Mouse (Mus musculus) midbrain, embryonic 14.5 days (tissue): ENCODE data around the gene Grxcr1. TPM values are rescaled to one million over a fixed set of nuclear protein-coding genes. Genes with fewer than 3 reads are reported as not detected.

Experiments used
- ATAC-seq: fragments of 200-750 bp; cut with Nextera tagmentation; 2 replicates; pipeline ENCODE4 v1.8.0; 2017; ENCODE audit warnings: moderate number of reproducible peaks, moderate library complexity; ENCODE audit not compliant: low FRiP score, low TSS enrichment
- DNase-seq: peaks from one replicate; pipeline ENCODE4 v3.0.0-alpha.2; 2015
- H3K27ac ChIP-seq: fragments of 300-500 bp; sonication (generic); replicated peaks from 2 replicates; pipeline ENCODE4 v1.5.1; 2014; ENCODE audit warnings: mild to moderate bottlenecking, low read depth, low read length, moderate library complexity
- H3K27me3 ChIP-seq: fragments of 300-500 bp; sonication (generic); 2 replicates; pipeline ENCODE4 v1.6.1; 2014; ENCODE audit warnings: low read length, control low read depth, mixed read lengths; ENCODE audit not compliant: control insufficient read depth, insufficient read depth
- H3K36me3 ChIP-seq: fragments of 300-500 bp; sonication (generic); 2 replicates; pipeline ENCODE4 v1.6.1; 2014; ENCODE audit warnings: low read length, control low read depth; ENCODE audit not compliant: control insufficient read depth, insufficient read depth
- H3K4me1 ChIP-seq: fragments of 300-500 bp; sonication (generic); 2 replicates; pipeline ENCODE4 v1.6.1; 2014; ENCODE audit warnings: mild to moderate bottlenecking, antibody characterized with exemption, low read length, control low read depth; ENCODE audit not compliant: control insufficient read depth, insufficient read depth
- H3K4me2 ChIP-seq: fragments of 300-500 bp; sonication (generic); 2 replicates; pipeline ENCODE4 v1.6.1; 2014; ENCODE audit warnings: mild to moderate bottlenecking, low read length, moderate library complexity
- H3K4me3 ChIP-seq: fragments of 300-500 bp; sonication (generic); replicated peaks from 2 replicates; pipeline ENCODE4 v1.5.1; 2014; ENCODE audit warnings: low read depth, low read length
- H3K9ac ChIP-seq: fragments of 300-500 bp; sonication (generic); replicated peaks from 2 replicates; pipeline ENCODE4 v1.6.1; 2014; ENCODE audit warnings: mild to moderate bottlenecking, low read length, moderate library complexity
- H3K9me3 ChIP-seq: fragments of 300-500 bp; sonication (generic); 2 replicates; pipeline ENCODE4 v1.6.1; 2016; ENCODE audit warnings: low read length, control low read depth, mixed read lengths; ENCODE audit not compliant: control insufficient read depth
- WGBS: fragments of 180-500 bp; shearing (Covaris S2); extraction: QIAGEN DNeasy Blood & Tissue Kit; methylation state at CpG from one replicate; pipeline ENCODE4 v1.1.7; 2014; 5-methylcytosine and 5-hydroxymethylcytosine counted together
- polyA plus RNA-seq: library from polyadenylated mRNA; unstranded; fragments of >200 nt; fragmentation: Nextera tagmentation; extraction: Ambion mirVana; gene quantifications from 2 replicates; pipeline ENCODE4 v1.2.1, GENCODE M21; 2014

Grxcr1 gene
- polyA plus RNA-seq, 1 experiment from 2014 or later = not detected

DNA sequence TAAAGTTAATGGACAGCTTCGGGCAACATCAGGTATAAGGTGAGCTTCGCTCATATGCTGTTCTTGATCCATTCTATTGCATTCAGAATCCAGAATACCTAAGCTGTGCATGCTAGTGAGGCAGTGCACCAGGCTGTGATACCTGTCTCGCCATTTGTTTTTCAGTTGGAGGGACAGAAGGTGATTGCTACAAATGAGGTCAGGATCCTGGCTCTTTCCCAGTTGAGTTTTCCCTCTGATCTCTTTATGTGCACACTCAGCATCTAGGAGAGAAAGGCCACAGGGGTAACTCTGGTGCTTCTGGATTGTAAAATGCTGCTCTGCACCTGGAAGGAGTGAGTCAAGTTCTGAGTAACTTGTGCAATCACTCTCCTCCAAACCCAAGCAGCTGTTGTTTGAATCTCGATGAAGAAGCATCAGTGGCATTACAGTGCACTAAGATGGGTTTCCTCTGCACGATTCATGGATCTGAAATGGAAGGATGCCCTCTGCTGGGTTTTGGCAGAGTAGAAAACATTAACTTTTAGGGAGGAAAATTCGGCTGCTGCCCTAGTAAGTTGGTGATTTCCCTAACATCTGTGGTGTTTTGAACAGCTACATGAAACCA lies 80.9 kb downstream of the Grxcr1 start:
- H3K4me2 ChIP-seq = no peak overlapping the region
- H3K27me3 ChIP-seq = no peaks in the 10 kb centered on the region
- H3K36me3 ChIP-seq = no peaks in the 10 kb centered on the region
- H3K9me3 ChIP-seq = no peaks in the 10 kb centered on the region
- no peak overlapping the region for H3K4me3 ChIP-seq
- H3K4me1 ChIP-seq = no peaks in the 10 kb centered on the region
- no peak overlapping the region for H3K27ac ChIP-seq
- ATAC-seq (no peak), DNase-seq (peak; percentile 77)
- 58% methylated on average over 6 of the region's 6 CpGs for WGBS
- H3K9ac ChIP-seq = no peak overlapping the region

- peak; percentile 72 for DNase-seq
- ATAC-seq = no peak
- Histone ChIP-seq H3K9me3 (no peaks in the 10 kb centered on the region), H3K4me2 (no peak overlapping the region), H3K27ac (no peak overlapping the region), H3K36me3 (no peaks in the 10 kb centered on the region), H3K9ac (no peak overlapping the region), H3K4me3 (no peak overlapping the region), H3K27me3 (no peaks in the 10 kb centered on the region), H3K4me1 (no peaks in the 10 kb centered on the region)
- 49% methylated on average over 2 of the region's 2 CpGs for WGBS
These were observed 89.2 kb downstream of the Grxcr1 start for GRCm38 (mm10) chr5:68120880-68121279.

DNA sequence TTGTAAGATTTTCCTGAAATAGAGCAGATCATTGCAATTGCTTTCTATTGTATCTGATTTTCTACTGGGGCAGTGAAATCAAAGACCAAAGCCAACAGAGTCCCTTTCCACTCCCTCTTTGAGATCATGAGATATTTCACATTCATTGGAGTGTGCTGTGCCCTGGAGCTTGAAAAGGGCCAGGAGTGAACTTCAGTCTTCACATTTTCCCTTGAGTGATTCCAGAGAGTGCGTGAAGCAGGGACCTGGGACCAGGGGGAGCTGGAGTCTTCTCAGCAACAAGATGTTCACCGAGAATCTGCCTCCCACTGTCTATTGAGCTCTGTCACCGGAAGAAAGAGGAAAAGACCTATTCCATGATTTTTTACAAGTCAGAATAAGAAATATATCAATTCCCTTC lies 91.2 kb downstream of the Grxcr1 start:
- no peak overlapping the region for H3K27ac ChIP-seq
- no peaks in the 10 kb centered on the region for H3K27me3 ChIP-seq
- 62% methylated on average over 3 of the region's 3 CpGs for WGBS
- H3K4me2 ChIP-seq = no peak overlapping the region
- H3K9ac ChIP-seq = no peak overlapping the region
- DNase-seq (no peak), ATAC-seq (no peak)
- no peaks in the 10 kb centered on the region for H3K4me1 ChIP-seq
- no peak overlapping the region for H3K4me3 ChIP-seq
- H3K9me3 ChIP-seq = no peaks in the 10 kb centered on the region
- H3K36me3 ChIP-seq = no peaks in the 10 kb centered on the region

- H3K27me3 ChIP-seq = no peaks in the 10 kb centered on the region
- no peaks in the 10 kb centered on the region for H3K36me3 ChIP-seq
- 96% methylated on average over 1 of the region's 1 CpGs for WGBS
- no peaks in the 10 kb centered on the region for H3K9me3 ChIP-seq
- no peak for ATAC-seq
- no peak overlapping the region for H3K4me2 ChIP-seq
- no peaks in the 10 kb centered on the region for H3K4me1 ChIP-seq
- H3K4me3 ChIP-seq = no peak overlapping the region
- no peak overlapping the region for H3K9ac ChIP-seq
- DNase-seq = no peak
- H3K27ac ChIP-seq = no peak overlapping the region
These were observed 93.8 kb downstream of the Grxcr1 start for GRCm38 (mm10) chr5:68125478-68125877.

DNA sequence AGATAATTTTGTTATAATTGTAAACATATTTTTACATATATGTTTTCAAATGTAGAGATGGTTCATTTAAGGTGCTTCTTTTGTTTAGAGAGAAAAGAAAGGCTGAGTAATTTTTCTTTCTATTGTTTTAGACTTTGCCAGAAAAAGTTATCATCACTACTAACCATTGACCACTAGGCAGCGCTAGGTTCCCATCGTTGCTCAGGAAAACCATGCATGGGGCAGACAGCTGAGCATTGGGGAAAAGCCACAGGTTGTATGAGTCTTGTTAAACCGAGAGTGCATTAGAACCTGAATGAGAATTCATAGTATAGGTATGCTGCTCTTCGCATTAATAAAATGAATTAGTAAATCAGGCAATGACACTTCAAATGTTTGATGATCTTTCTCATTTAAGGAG lies 96.8 kb downstream of the Grxcr1 start:
- H3K27me3 ChIP-seq = no peaks in the 10 kb centered on the region
- H3K4me2 ChIP-seq = no peak overlapping the region
- ATAC-seq = no peak; the same call in 1 of the 2 replicates
- WGBS = 14% methylated on average over 4 of the region's 4 CpGs
- H3K36me3 ChIP-seq = no peaks in the 10 kb centered on the region
- DNase-seq = peak; percentile 80
- H3K9ac ChIP-seq = no peak overlapping the region
- H3K4me1 ChIP-seq = no peaks in the 10 kb centered on the region
- H3K4me3 ChIP-seq = no peak overlapping the region
- H3K9me3 ChIP-seq = no peaks in the 10 kb centered on the region
- H3K27ac ChIP-seq = no peak overlapping the region

- no peak for DNase-seq
- no peak overlapping the region for H3K9ac ChIP-seq
- H3K27ac ChIP-seq = no peak overlapping the region
- no peak overlapping the region for H3K4me2 ChIP-seq
- ATAC-seq = no peak
- no peak overlapping the region for H3K4me3 ChIP-seq
- H3K36me3 ChIP-seq = no peaks in the 10 kb centered on the region
- H3K27me3 ChIP-seq = no peaks in the 10 kb centered on the region
- 78% methylated on average over 3 of the region's 3 CpGs for WGBS
- H3K4me1 ChIP-seq = no peaks in the 10 kb centered on the region
- no peaks in the 10 kb centered on the region for H3K9me3 ChIP-seq
These were observed 97.4 kb downstream of the Grxcr1 start for GRCm38 (mm10) chr5:68128821-68129608.

DNA sequence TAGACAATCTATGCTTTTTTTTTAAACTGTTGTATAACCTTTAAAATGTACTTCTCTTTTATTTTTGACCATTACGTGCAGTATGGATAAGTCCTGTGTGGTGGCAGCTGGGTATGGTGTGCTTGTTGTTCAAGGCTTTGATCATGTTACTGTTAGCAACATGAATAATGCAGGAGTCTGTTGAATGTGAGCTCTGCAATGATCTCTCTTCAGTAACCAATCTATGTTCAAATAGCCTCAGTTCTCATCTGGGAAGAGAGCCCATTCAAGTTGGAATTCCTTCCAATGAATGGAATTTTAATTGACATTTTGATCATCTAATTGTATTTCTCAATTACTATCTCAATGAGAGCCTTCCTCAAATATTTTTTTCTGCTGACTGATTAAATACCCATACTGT lies 115.2 kb downstream of the Grxcr1 start:
- no peak overlapping the region for H3K27ac ChIP-seq
- WGBS = 31% methylated on average over 1 of the region's 1 CpGs
- ATAC-seq (no peak), DNase-seq (peak; percentile 17)
- no peaks in the 10 kb centered on the region for H3K4me1 ChIP-seq
- no peaks in the 10 kb centered on the region for H3K36me3 ChIP-seq
- H3K9me3 ChIP-seq = no peaks in the 10 kb centered on the region
- no peak overlapping the region for H3K4me2 ChIP-seq
- no peak overlapping the region for H3K9ac ChIP-seq
- H3K27me3 ChIP-seq = no peaks in the 10 kb centered on the region
- no peak overlapping the region for H3K4me3 ChIP-seq

GRCm38 (mm10) chr5:68149946-68150345 lies 118.3 kb downstream of the Grxcr1 start:
- no peak overlapping the region for H3K4me3 ChIP-seq
- no peaks in the 10 kb centered on the region for H3K9me3 ChIP-seq
- peak; percentile 25 for DNase-seq
- H3K4me1 ChIP-seq = no peaks in the 10 kb centered on the region
- no peak overlapping the region for H3K9ac ChIP-seq
- H3K36me3 ChIP-seq = no peaks in the 10 kb centered on the region
- no peak overlapping the region for H3K4me2 ChIP-seq
- ATAC-seq = peak; percentile 39
- no peak overlapping the region for H3K27ac ChIP-seq
- no peaks in the 10 kb centered on the region for H3K27me3 ChIP-seq
- 71% methylated on average over 3 of the region's 3 CpGs for WGBS
